Mouse (Mus musculus) fibroblast of lung, adult 2 months (primary cell): ENCODE data around the gene Dtx4.

Source experiments
- DNase-seq: peaks from one replicate; pipeline ENCODE4 v3.0.0-alpha.2; 2011; ENCODE audit warnings: low read depth

Gene Dtx4

DNA sequence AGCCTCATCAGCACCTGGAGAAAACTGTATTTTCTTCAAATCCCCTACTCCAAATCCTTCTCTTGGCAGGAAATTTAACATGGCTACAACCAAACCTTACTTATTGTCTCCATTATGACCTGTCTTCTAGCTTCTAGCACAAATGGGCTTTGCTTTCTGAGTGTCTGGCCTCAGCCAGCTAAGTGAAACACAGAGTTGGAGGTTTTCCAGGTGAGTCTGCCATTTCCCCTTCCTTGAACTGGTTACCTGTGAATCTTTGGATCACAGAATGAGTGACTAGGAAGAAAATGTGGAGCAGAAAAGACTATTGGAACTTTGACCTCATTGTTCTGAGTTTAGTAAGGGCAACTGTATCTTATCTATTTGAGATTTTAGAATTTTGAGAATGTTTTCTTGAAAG lies 83.9 kb downstream of the Dtx4 start, which contains the start of gene Olfr1441:
Gene Olfr1441, plus strand, starts transcription at position 73 of the 400 bp plus-strand sequence.
- no peak for DNase-seq
